Mouse (Mus musculus): ENCODE results near the gene Snrnp35.

The Snrnp35 gene

GRCm38 (mm10) chr5:124482966-124483654, at the start of gene Snrnp35:
Gene Snrnp35 (plus strand): TSS chr5:124483134.
- DNase-seq (ENCODE audit: low spot score): peak; percentile 93

- no peak for DNase-seq (ENCODE audit: low spot score)
Observed at GRCm38 (mm10) chr5:124438229-124438628, 44.7 kb upstream of the Snrnp35 start.

- DNase-seq (ENCODE audit: low spot score): no peak
Observed at GRCm38 (mm10) chr5:124438746-124439145, 44.2 kb upstream of the Snrnp35 start.

GRCm38 (mm10) chr5:124439447-124440093, 43.4 kb upstream of the Snrnp35 start, which contains the start of gene Kmt5a:
Gene Kmt5a (plus strand): TSS chr5:124439930.
- DNase-seq (ENCODE audit: low spot score): peak; percentile 89

- DNase-seq (ENCODE audit: low spot score): no peak
Observed at GRCm38 (mm10) chr5:124440094-124440701, 42.7 kb upstream of the Snrnp35 start.

GRCm38 (mm10) chr5:124442628-124443027, 40.3 kb upstream of the Snrnp35 start:
- DNase-seq (ENCODE audit: low spot score): no peak

GRCm38 (mm10) chr5:124444208-124444607, 38.7 kb upstream of the Snrnp35 start:
- no peak for DNase-seq (ENCODE audit: low spot score)

- DNase-seq (ENCODE audit: low spot score): no peak
Observed at GRCm38 (mm10) chr5:124444661-124445561, 38.0 kb upstream of the Snrnp35 start.

GRCm38 (mm10) chr5:124445621-124446293, 37.2 kb upstream of the Snrnp35 start:
- DNase-seq (ENCODE audit: low spot score): no peak

- no peak for DNase-seq (ENCODE audit: low spot score)
Observed at GRCm38 (mm10) chr5:124446301-124446881, 36.5 kb upstream of the Snrnp35 start.

GRCm38 (mm10) chr5:124449494-124449893, 33.4 kb upstream of the Snrnp35 start:
- DNase-seq (ENCODE audit: low spot score): no peak

- no peak for DNase-seq (ENCODE audit: low spot score)
Observed at GRCm38 (mm10) chr5:124450051-124450450, 32.9 kb upstream of the Snrnp35 start.

- no peak for DNase-seq (ENCODE audit: low spot score)
Observed at GRCm38 (mm10) chr5:124450641-124451340, 32.1 kb upstream of the Snrnp35 start.

GRCm38 (mm10) chr5:124452494-124453228, 30.3 kb upstream of the Snrnp35 start:
- DNase-seq (ENCODE audit: low spot score): no peak

- DNase-seq (ENCODE audit: low spot score): no peak
Observed at GRCm38 (mm10) chr5:124453339-124454081, 29.4 kb upstream of the Snrnp35 start.

- no peak for DNase-seq (ENCODE audit: low spot score)
Observed at GRCm38 (mm10) chr5:124454082-124454419, 28.9 kb upstream of the Snrnp35 start.

- no peak for DNase-seq (ENCODE audit: low spot score)
Observed at GRCm38 (mm10) chr5:124456762-124457161, 26.2 kb upstream of the Snrnp35 start.

- DNase-seq (ENCODE audit: low spot score): peak; percentile 33
Observed at GRCm38 (mm10) chr5:124460922-124461321, 22.0 kb upstream of the Snrnp35 start.

All from ovary, postnatal 14 days (tissue).